Mouse (Mus musculus) limb, embryonic 12.5 days (tissue): ENCODE measurements around the gene S100a14. TPM values are rescaled to one million over a fixed set of nuclear protein-coding genes. Genes with fewer than 3 reads are reported as not detected.
A peak's percentile ranks its signal among the peaks of the same experiment; 100 is the strongest.

Source experiments
- ATAC-seq: fragments of 200-750 bp; cut with Nextera tagmentation; 2 replicates; pipeline ENCODE4 v1.8.0; 2017; ENCODE audit warnings: low read depth, moderate TSS enrichment; ENCODE audit not compliant: insufficient number of reproducible peaks, insufficient read depth, low FRiP score, low TSS enrichment
- H3K27ac ChIP-seq: fragments of 300-500 bp; sonication (generic); 2 replicates; pipeline ENCODE4 v1.5.1; 2016; ENCODE audit warnings: mild to moderate bottlenecking, moderate library complexity
- H3K27me3 ChIP-seq: fragments of 300-500 bp; sonication (generic); 2 replicates; pipeline ENCODE4 v1.6.1; 2016; ENCODE audit warnings: mild to moderate bottlenecking, moderate library complexity
- H3K36me3 ChIP-seq: fragments of 300-500 bp; sonication (generic); 2 replicates; pipeline ENCODE4 v1.6.1; 2016; ENCODE audit warnings: mild to moderate bottlenecking, moderate library complexity
- H3K4me1 ChIP-seq: fragments of 300-500 bp; sonication (generic); replicated peaks from 2 replicates; pipeline ENCODE4 v1.6.1; 2016
- H3K4me2 ChIP-seq: fragments of 300-500 bp; sonication (generic); 2 replicates; pipeline ENCODE4 v1.6.1; 2016; ENCODE audit warnings: mild to moderate bottlenecking, moderate library complexity
- H3K4me3 ChIP-seq: fragments of 300-500 bp; sonication (generic); replicated peaks from 2 replicates; pipeline ENCODE4 v1.5.1; 2016; ENCODE audit warnings: mild to moderate bottlenecking
- H3K9ac ChIP-seq: fragments of 300-500 bp; sonication (generic); replicated peaks from 2 replicates; pipeline ENCODE4 v1.6.1; 2016; ENCODE audit warnings: mild to moderate bottlenecking, moderate library complexity
- H3K9me3 ChIP-seq: fragments of 300-500 bp; sonication (generic); 2 replicates; pipeline ENCODE4 v1.6.1; 2016; ENCODE audit warnings: mild to moderate bottlenecking, moderate library complexity
- WGBS: fragments of 180-500 bp; shearing (Covaris S2); methylation state at CpG from one replicate; pipeline ENCODE4 v1.1.7; 2016; 5-methylcytosine and 5-hydroxymethylcytosine counted together
- polyA plus RNA-seq: library from polyadenylated mRNA; unstranded; fragments of >200 nt; fragmentation: Nextera tagmentation; extraction: Ambion mirVana; gene quantifications from 2 replicates; pipeline ENCODE4 v1.2.1, GENCODE M21; 2016

The S100a14 gene
- polyA plus RNA-seq, 1 experiment from 2014 or later: 0.20 TPM

GRCm38 (mm10) chr3:90525421-90525820 lies 1.2 kb upstream of the S100a14 start:
- no peak for ATAC-seq
- Histone ChIP-seq H3K4me3 (no peak overlapping the region), H3K27ac (no peak overlapping the region), H3K9ac (no peak overlapping the region), H3K36me3 (no peaks in the 10 kb centered on the region), H3K27me3 (0 out of 2 replicates have a peak, but pooled peaks cover 7% of the 10 kb centered on the region), H3K4me1 (no peaks in the 10 kb centered on the region), H3K9me3 (no peaks in the 10 kb centered on the region), H3K4me2 (no peak overlapping the region)
- WGBS: 69% methylated on average over 4 of the region's 4 CpGs

- Histone ChIP-seq H3K4me3 (no peak overlapping the region), H3K27me3 (0 out of 2 replicates have a peak, but pooled peaks cover 7% of the 10 kb centered on the region), H3K4me2 (no peak overlapping the region), H3K9me3 (no peaks in the 10 kb centered on the region), H3K27ac (no peak overlapping the region), H3K4me1 (no peaks in the 10 kb centered on the region), H3K36me3 (no peaks in the 10 kb centered on the region), H3K9ac (no peak overlapping the region)
- no peak for ATAC-seq
- 69% methylated on average over 2 of the region's 2 CpGs for WGBS
These were observed 580 bp upstream of the S100a14 start for GRCm38 (mm10) chr3:90526076-90526475.

GRCm38 (mm10) chr3:90527291-90527873 lies 726 bp downstream of the S100a14 start:
- Histone ChIP-seq H3K4me1 (no peaks in the 10 kb centered on the region), H3K9ac (no peak overlapping the region), H3K4me2 (no peak overlapping the region), H3K9me3 (no peaks in the 10 kb centered on the region), H3K4me3 (no peak overlapping the region), H3K36me3 (no peaks in the 10 kb centered on the region), H3K27me3 (0 out of 2 replicates have a peak, but pooled peaks cover 7% of the 10 kb centered on the region), H3K27ac (no peak overlapping the region)
- no peak for ATAC-seq
- 90% methylated on average over 7 of the region's 7 CpGs for WGBS

GRCm38 (mm10) chr3:90531713-90532112 lies 5.1 kb downstream of the S100a14 start:
- H3K4me2 ChIP-seq: no peak overlapping the region
- no peak overlapping the region for H3K9ac ChIP-seq
- no peak for ATAC-seq
- no peak overlapping the region for H3K4me3 ChIP-seq
- WGBS: 68% methylated on average over 5 of the region's 5 CpGs
- 0 out of 2 replicates have a peak, but pooled peaks cover 4% of the 10 kb centered on the region for H3K27me3 ChIP-seq
- H3K9me3 ChIP-seq: no peaks in the 10 kb centered on the region
- no peaks in the 10 kb centered on the region for H3K4me1 ChIP-seq
- H3K36me3 ChIP-seq: no peaks in the 10 kb centered on the region
- H3K27ac ChIP-seq: no peak overlapping the region

GRCm38 (mm10) chr3:90535446-90535845 lies 8.8 kb downstream of the S100a14 start:
- ATAC-seq: no peak
- peaks cover 3% of the 10 kb centered on the region; the same call in 1 of the 2 replicates for H3K4me1 ChIP-seq
- H3K36me3 ChIP-seq: no peaks in the 10 kb centered on the region
- H3K9ac ChIP-seq: no peak overlapping the region
- no peak overlapping the region for H3K4me2 ChIP-seq
- H3K27ac ChIP-seq: no peak overlapping the region
- H3K27me3 ChIP-seq: peaks cover 10% of the 10 kb centered on the region; the same call in 1 of the 2 replicates
- WGBS: 65% methylated on average over 1 of the region's 1 CpGs
- H3K9me3 ChIP-seq: no peaks in the 10 kb centered on the region
- no peak overlapping the region for H3K4me3 ChIP-seq

GRCm38 (mm10) chr3:90537141-90537904 lies 10.7 kb downstream of the S100a14 start, which contains the start of gene S100a16:
S100a16 (plus strand) TSS chr3:90537254.
- Histone ChIP-seq H3K4me2 (no peak within 1 kb of the TSS), H3K4me3 (no peak within 1 kb of the TSS), H3K4me1 (peaks cover 3% of the 10 kb centered on the region; the same call in 1 of the 2 replicates), H3K36me3 (no peaks in the 10 kb centered on the region), H3K27me3 (peaks cover 18% of the 10 kb centered on the region; the same call in 1 of the 2 replicates), H3K9me3 (no peaks in the 10 kb centered on the region), H3K9ac (no peak within 1 kb of the TSS), H3K27ac (no peak within 1 kb of the TSS)
- WGBS: 45% methylated on average over 10 of the region's 10 CpGs
- no peak for ATAC-seq

GRCm38 (mm10) chr3:90537905-90538296 lies 11.2 kb downstream of the S100a14 start:
- peaks cover 19% of the 10 kb centered on the region; the same call in 1 of the 2 replicates for H3K27me3 ChIP-seq
- no peak overlapping the region for H3K4me3 ChIP-seq
- H3K27ac ChIP-seq: no peak overlapping the region
- H3K36me3 ChIP-seq: no peaks in the 10 kb centered on the region
- ATAC-seq: no peak
- H3K4me2 ChIP-seq: no peak overlapping the region
- peaks cover 3% of the 10 kb centered on the region; the same call in 1 of the 2 replicates for H3K4me1 ChIP-seq
- WGBS: 72% methylated on average over 5 of the region's 5 CpGs
- no peaks in the 10 kb centered on the region for H3K9me3 ChIP-seq
- no peak overlapping the region for H3K9ac ChIP-seq

DNA sequence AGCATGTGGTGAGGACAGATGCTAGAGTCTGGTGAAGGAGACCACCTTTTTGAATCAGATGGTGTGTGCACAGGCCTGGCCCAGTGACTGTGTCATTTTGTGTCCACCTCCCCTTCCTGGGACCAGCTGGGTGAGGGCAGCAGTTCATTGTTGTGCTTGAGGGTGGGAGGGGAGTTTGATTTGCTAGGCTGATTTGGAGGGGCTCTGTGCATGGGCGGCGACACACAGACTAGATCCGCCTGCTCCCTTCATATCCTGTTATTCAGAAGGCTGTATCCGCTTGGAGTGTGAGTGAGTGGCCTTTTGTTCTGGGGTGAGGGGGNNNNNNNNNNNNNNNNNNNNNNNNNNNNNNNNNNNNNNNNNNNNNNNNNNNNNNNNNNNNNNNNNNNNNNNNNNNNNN lies 14.2 kb downstream of the S100a14 start:
- H3K27me3 ChIP-seq: peaks cover 19% of the 10 kb centered on the region; the same call in 1 of the 2 replicates
- H3K4me2 ChIP-seq: no peak overlapping the region
- no peak overlapping the region for H3K9ac ChIP-seq
- no peak for ATAC-seq
- H3K4me1 ChIP-seq: peaks cover 3% of the 10 kb centered on the region; the same call in 1 of the 2 replicates
- H3K9me3 ChIP-seq: no peaks in the 10 kb centered on the region
- no peak overlapping the region for H3K27ac ChIP-seq
- WGBS: 72% methylated on average over 4 of the region's 4 CpGs
- no peak overlapping the region for H3K4me3 ChIP-seq
- no peaks in the 10 kb centered on the region for H3K36me3 ChIP-seq

- Histone ChIP-seq H3K27me3 (no peaks in the 10 kb centered on the region), H3K4me1 (peaks cover 16% of the 10 kb centered on the region), H3K9me3 (no peaks in the 10 kb centered on the region), H3K36me3 (no peaks in the 10 kb centered on the region), H3K9ac (no peak overlapping the region), H3K4me2 (no peak overlapping the region), H3K4me3 (no peak overlapping the region), H3K27ac (no peak overlapping the region)
- 13% methylated on average over 5 of the region's 5 CpGs for WGBS
- ATAC-seq: peak; percentile 67
These were observed 23.2 kb downstream of the S100a14 start for GRCm38 (mm10) chr3:90549676-90550420.

DNA sequence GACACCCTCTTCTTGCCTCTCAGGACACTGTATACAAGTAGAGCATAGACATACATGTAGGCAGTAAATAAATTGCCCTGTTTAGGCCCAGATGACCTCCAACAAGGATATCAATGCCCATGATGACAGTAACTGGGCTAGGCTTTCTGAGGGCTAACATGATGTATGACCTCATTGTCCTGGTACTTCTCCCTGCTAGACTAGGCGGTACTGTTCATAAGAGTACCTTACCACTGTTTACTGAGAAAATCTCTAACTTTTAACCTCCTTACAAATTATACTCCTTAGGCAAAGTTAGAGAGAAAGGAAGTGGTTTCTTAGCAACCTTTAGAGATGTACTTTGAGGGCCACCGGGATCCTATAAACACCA lies 23.8 kb downstream of the S100a14 start:
- no peaks in the 10 kb centered on the region for H3K27me3 ChIP-seq
- H3K9ac ChIP-seq: no peak overlapping the region
- no peak overlapping the region for H3K4me2 ChIP-seq
- 83% methylated on average over 2 of the region's 2 CpGs for WGBS
- H3K36me3 ChIP-seq: no peaks in the 10 kb centered on the region
- peak; percentile 67; the same call in 1 of the 2 replicates for ATAC-seq
- no peak overlapping the region for H3K27ac ChIP-seq
- H3K4me1 ChIP-seq: peaks cover 16% of the 10 kb centered on the region
- no peak overlapping the region for H3K4me3 ChIP-seq
- H3K9me3 ChIP-seq: no peaks in the 10 kb centered on the region

- Histone ChIP-seq H3K27ac (no peak overlapping the region), H3K4me2 (no peak overlapping the region), H3K9ac (no peak overlapping the region), H3K4me1 (peaks cover 16% of the 10 kb centered on the region), H3K27me3 (no peaks in the 10 kb centered on the region), H3K9me3 (no peaks in the 10 kb centered on the region), H3K4me3 (no peak overlapping the region), H3K36me3 (no peaks in the 10 kb centered on the region)
- ATAC-seq: no peak
- 85% methylated on average over 2 of the region's 2 CpGs for WGBS
These were observed 25.6 kb downstream of the S100a14 start for GRCm38 (mm10) chr3:90552231-90552630.
